22 mouse cellular contexts compared by ENCODE assay signal in the genomic region with DNA sequence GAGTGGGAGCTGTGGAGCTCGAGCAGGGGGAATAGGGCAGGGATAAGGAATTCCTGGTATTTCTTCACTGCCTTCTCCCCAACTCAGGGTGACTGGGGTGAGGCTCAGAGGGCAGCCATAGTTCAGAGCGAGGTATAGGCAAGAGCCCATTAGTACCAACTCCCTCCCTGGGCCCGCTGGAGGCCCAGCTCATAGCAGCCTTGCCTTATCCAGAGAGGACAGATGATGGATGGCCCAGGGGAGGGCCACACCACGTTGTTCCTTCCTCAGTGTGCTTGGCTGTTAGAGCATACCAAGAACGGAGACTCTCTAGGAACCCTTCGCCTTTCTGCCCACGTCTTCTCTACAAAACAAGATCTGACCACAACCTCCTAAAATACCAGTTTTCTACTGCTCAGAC. TPM values are rescaled to one million over a fixed set of nuclear protein-coding genes. Genes with fewer than 3 reads are reported as not detected.
DNase-seq lines count a peak whose midpoint lies in the region; ATAC-seq and TF ChIP-seq lines count a peak whose summit lies in the region.
"Had no signal": no experiment of that assay in that cellular context is flagged by ENCODE, and none has a peak within 500 bp of the region (broad histone marks: within the 10 kb centered on the region; RNA-seq: fewer than 3 reads in every experiment).

No protein-coding gene starts in this region.

- H3K4me1 ChIP-seq in hindbrain, embryonic 10.5 days (replicated peaks): peaks cover 35% of the 10 kb centered on the region
- 0 out of 2 replicates have a peak, but pooled peaks cover 13% of the 10 kb centered on the region for H3K4me1 ChIP-seq in hindbrain, embryonic 12.5 days
- no peaks in the 10 kb centered on the region for H3K4me1 ChIP-seq in lung, postnatal 0 days (ENCODE audit: insufficient read depth, low read depth, low read length)
- peaks cover 33% of the 10 kb centered on the region for H3K4me1 ChIP-seq in limb, embryonic 10.5 days

- no peak for TF ChIP-seq CTCF in lung, postnatal 0 days (IDR thresholded peaks at IDR 0.05)

- H3K27me3 ChIP-seq in hindbrain, embryonic 10.5 days (ENCODE audit: insufficient read depth, poor library complexity, severe bottlenecking): no peaks in the 10 kb centered on the region
- H3K27me3 ChIP-seq in hindbrain, embryonic 12.5 days: no peaks in the 10 kb centered on the region
- no peaks in the 10 kb centered on the region for H3K27me3 ChIP-seq in lung, postnatal 0 days (replicated peaks; ENCODE audit: insufficient read depth, low read length)
- H3K27me3 ChIP-seq in limb, embryonic 10.5 days (ENCODE audit: low read depth, poor library complexity, severe bottlenecking): no peaks in the 10 kb centered on the region
- H3K27me3 ChIP-seq: heart, embryonic 15.5 days; kidney, embryonic 15.5 days; lung, embryonic 15.5 days; midbrain, embryonic 13.5 days had no signal

- H3K36me3 ChIP-seq in hindbrain, embryonic 10.5 days: no peaks in the 10 kb centered on the region
- H3K36me3 ChIP-seq in hindbrain, embryonic 12.5 days: no peaks in the 10 kb centered on the region
- H3K36me3 ChIP-seq in lung, postnatal 0 days (ENCODE audit: insufficient read depth, low read length): no peaks in the 10 kb centered on the region
- H3K36me3 ChIP-seq in limb, embryonic 10.5 days: no peaks in the 10 kb centered on the region
- H3K36me3 ChIP-seq: heart, embryonic 15.5 days; kidney, embryonic 15.5 days; lung, embryonic 15.5 days; midbrain, embryonic 13.5 days had no signal

- no peak for ATAC-seq in hindbrain, embryonic 12.5 days (ENCODE audit: low FRiP score)
- peak; percentile 6; the same call in 1 of the 2 replicates for ATAC-seq in lung, postnatal 0 days
- 0 out of 2 replicates have a peak, but pooled peaks have one; percentile 23 for ATAC-seq in megakaryocyte progenitor cell, adult 5-6 weeks (replicated peaks; ENCODE audit: poor library complexity)
- ATAC-seq in frontal cortex, adult (ENCODE audit: low TSS enrichment): no peak
- ATAC-seq: forebrain, embryonic 16.5 days; midbrain, embryonic 13.5 days had no signal

- WGBS in hindbrain, embryonic 10.5 days: 63% methylated on average over 7 of the region's 7 CpGs
- 51% methylated on average over 7 of the region's 7 CpGs for WGBS in hindbrain, embryonic 12.5 days
- 42% methylated on average over 7 of the region's 7 CpGs for WGBS in lung, postnatal 0 days
- 42% methylated on average over 7 of the region's 7 CpGs for WGBS in limb, embryonic 10.5 days

- no peak overlapping the region for H3K9ac ChIP-seq in hindbrain, embryonic 12.5 days
- no peak overlapping the region for H3K9ac ChIP-seq in lung, postnatal 0 days (replicated peaks; ENCODE audit: low read depth)
- H3K9ac ChIP-seq: heart, embryonic 15.5 days; kidney, embryonic 15.5 days; lung, embryonic 15.5 days; midbrain, embryonic 13.5 days had no signal

- TF ChIP-seq EP300 in lung, postnatal 0 days (IDR thresholded peaks at IDR 0.05): no peak

- H3K27ac ChIP-seq in hindbrain, embryonic 10.5 days: peak overlapping the region; percentile 29
- H3K27ac ChIP-seq in hindbrain, embryonic 12.5 days: no peak overlapping the region
- H3K27ac ChIP-seq in lung, postnatal 0 days (ENCODE audit: low read length): no peak overlapping the region
- H3K27ac ChIP-seq in limb, embryonic 10.5 days: 0 out of 2 replicates have a peak overlapping the region, but pooled peaks have one; percentile 5
- H3K27ac ChIP-seq: forebrain, embryonic 10.5 days; gastrocnemius, adult 2 months; heart, embryonic 15.5 days; kidney, embryonic 15.5 days; lung, embryonic 15.5 days; macrophage; midbrain, embryonic 13.5 days had no signal

- DNase-seq in hindbrain, embryonic 10.5 days (ENCODE audit: low spot score): no peak
- no peak for DNase-seq in lung, postnatal 0 days (ENCODE audit: low spot score)
- DNase-seq in lung, postnatal 10 days: no peak
- DNase-seq in limb, embryonic 10.5 days (ENCODE audit: low spot score): no peak
- no peak for DNase-seq in frontal cortex, postnatal 36 days (ENCODE audit: low spot score in 2 of 2)
- DNase-seq: cerebellum, adult 18-20 months; cerebellum, postnatal 25 days; gastrocnemius, adult 2 months; heart, postnatal 4 days; kidney, adult 11 months; thymus, adult 18-20 months; thymus, postnatal 36 days had no signal

- no peak overlapping the region for H3K4me3 ChIP-seq in hindbrain, embryonic 10.5 days
- H3K4me3 ChIP-seq in hindbrain, embryonic 12.5 days: no peak overlapping the region
- no peak overlapping the region for H3K4me3 ChIP-seq in lung, postnatal 0 days (ENCODE audit: low read depth, low read length)
- H3K4me3 ChIP-seq in limb, embryonic 10.5 days: no peak overlapping the region
- H3K4me3 ChIP-seq: forebrain, embryonic 10.5 days; gastrocnemius, adult 2 months; heart, embryonic 15.5 days; kidney, embryonic 15.5 days; lung, embryonic 15.5 days; midbrain, embryonic 13.5 days had no signal

- no peaks in the 10 kb centered on the region for H3K9me3 ChIP-seq in hindbrain, embryonic 10.5 days
- H3K9me3 ChIP-seq in hindbrain, embryonic 12.5 days (replicated peaks): no peaks in the 10 kb centered on the region
- H3K9me3 ChIP-seq in lung, postnatal 0 days (ENCODE audit: low read length): no peaks in the 10 kb centered on the region
- H3K9me3 ChIP-seq in limb, embryonic 10.5 days (replicated peaks): no peaks in the 10 kb centered on the region
- H3K9me3 ChIP-seq: forebrain, embryonic 10.5 days; heart, embryonic 15.5 days; kidney, embryonic 15.5 days; lung, embryonic 15.5 days; midbrain, embryonic 13.5 days had no signal

- no peak overlapping the region for H3K4me2 ChIP-seq in hindbrain, embryonic 12.5 days (replicated peaks)
- no peak overlapping the region for H3K4me2 ChIP-seq in lung, postnatal 0 days (replicated peaks; ENCODE audit: low read depth, low read length)
- H3K4me2 ChIP-seq: heart, embryonic 15.5 days; kidney, embryonic 15.5 days; lung, embryonic 15.5 days; midbrain, embryonic 13.5 days had no signal

RNA-seq across cellular contexts. Expression of a gene that starts 15.9 kb away (rescaled TPM):
- polyA plus RNA-seq in hindbrain, embryonic 10.5 days (2016; fragmentation: Nextera tagmentation; extraction: Ambion mirVana): 12.2 and 13.1 TPM in 2 replicates
- 10.6 and 10.8 TPM in 2 replicates for polyA plus RNA-seq in hindbrain, embryonic 12.5 days (2016; fragmentation: Nextera tagmentation; extraction: Ambion mirVana)
- polyA plus RNA-seq in lung, postnatal 0 days (2015; fragmentation: Nextera tagmentation; extraction: Ambion mirVana): 18.6 and 18.9 TPM in 2 replicates
- polyA plus RNA-seq in limb, embryonic 10.5 days (2016; fragmentation: Nextera tagmentation; extraction: Ambion mirVana): 11.5 and 12.3 TPM in 2 replicates
- 3.4 and 3.9 TPM in 2 replicates for total RNA-seq in megakaryocyte progenitor cell, adult 5-6 weeks (2015)
- total RNA-seq in megakaryocyte progenitor cell, adult 5-6 weeks (2017): 0.62 and 1.4 TPM in 2 replicates

RNA-seq across cellular contexts. Expression of a gene that starts 27.4 kb away (rescaled TPM):
- 12.4 and 13.5 TPM in 2 replicates for polyA plus RNA-seq in hindbrain, embryonic 10.5 days (2016; fragmentation: Nextera tagmentation; extraction: Ambion mirVana)
- polyA plus RNA-seq in hindbrain, embryonic 12.5 days (2016; fragmentation: Nextera tagmentation; extraction: Ambion mirVana): 5.8 and 6.9 TPM in 2 replicates
- polyA plus RNA-seq in lung, postnatal 0 days (2015; fragmentation: Nextera tagmentation; extraction: Ambion mirVana): 4.5 and 5.2 TPM in 2 replicates
- polyA plus RNA-seq in limb, embryonic 10.5 days (2016; fragmentation: Nextera tagmentation; extraction: Ambion mirVana): 7.3 and 8.9 TPM in 2 replicates
- 0.37 and 1.7 TPM in 2 replicates for total RNA-seq in megakaryocyte progenitor cell, adult 5-6 weeks (2015)
- total RNA-seq in megakaryocyte progenitor cell, adult 5-6 weeks (2017): 1.2 and 7.0 TPM in 2 replicates

Comparison
In these comparisons a context has a peak if more than half of its experiments do, and no peak if none do; other contexts are left out.
1. H3K27ac ChIP-seq: peak in hindbrain, embryonic 10.5 days (single experiment) and limb, embryonic 10.5 days (single experiment); none in hindbrain, embryonic 12.5 days (single experiment) and lung, postnatal 0 days (single experiment).
2. ATAC-seq: peak in lung, postnatal 0 days (single experiment) and megakaryocyte progenitor cell, adult 5-6 weeks (single experiment); none in hindbrain, embryonic 12.5 days (single experiment) and frontal cortex, adult (single experiment).